Mouse (Mus musculus): ENCODE results near the gene Trp53tg5. TPM values are rescaled to one million over a fixed set of nuclear protein-coding genes. Genes with fewer than 3 reads are reported as not detected.

The Trp53tg5 gene
- polyA plus RNA-seq, 1 experiment from 2014 or later: not detected

GRCm38 (mm10) chr2:164454846-164455245 is 18.7 kb downstream of the Trp53tg5 start:
- Histone ChIP-seq H3K4me1 (peaks cover 33% of the 10 kb centered on the region), H3K4me3 (no peak overlapping the region), H3K27me3 (ENCODE audit: poor library complexity, severe bottlenecking) (peaks cover 3% of the 10 kb centered on the region; the same call in 1 of the 2 replicates), H3K9me3 (no peaks in the 10 kb centered on the region), H3K27ac (no peak overlapping the region), H3K36me3 (replicated peaks) (no peaks in the 10 kb centered on the region)
- 83% methylated on average over 10 of the region's 10 CpGs for WGBS
- DNase-seq (ENCODE audit: extremely low spot score, low spot score): no peak

GRCm38 (mm10) chr2:164453887-164454500 is 19.5 kb downstream of the Trp53tg5 start:
- H3K4me3 ChIP-seq: no peak overlapping the region
- 71% methylated on average over 7 of the region's 7 CpGs for WGBS

GRCm38 (mm10) chr2:164453047-164453757 is 20.3 kb downstream of the Trp53tg5 start:
- Histone ChIP-seq H3K4me1 (peaks cover 33% of the 10 kb centered on the region), H3K4me3 (no peak overlapping the region), H3K27ac (no peak overlapping the region), H3K27me3 (ENCODE audit: poor library complexity, severe bottlenecking) (peaks cover 3% of the 10 kb centered on the region; the same call in 1 of the 2 replicates), H3K9me3 (no peaks in the 10 kb centered on the region), H3K36me3 (replicated peaks) (no peaks in the 10 kb centered on the region)
- WGBS: 85% methylated on average over 14 of the region's 14 CpGs
- no peak for DNase-seq (ENCODE audit: extremely low spot score, low spot score)

More at GRCm38 (mm10) chr2:164453887-164454500, 19.5 kb downstream of the Trp53tg5 start:
- H3K27ac ChIP-seq: no peak overlapping the region
- no peak for DNase-seq (ENCODE audit: extremely low spot score, low spot score)
- H3K9me3 ChIP-seq: no peaks in the 10 kb centered on the region
- no peaks in the 10 kb centered on the region for H3K36me3 ChIP-seq (replicated peaks)
- peaks cover 3% of the 10 kb centered on the region; the same call in 1 of the 2 replicates for H3K27me3 ChIP-seq (ENCODE audit: poor library complexity, severe bottlenecking)
- peaks cover 33% of the 10 kb centered on the region for H3K4me1 ChIP-seq

- Histone ChIP-seq H3K27ac (no peak overlapping the region), H3K36me3 (replicated peaks) (no peaks in the 10 kb centered on the region), H3K27me3 (ENCODE audit: poor library complexity, severe bottlenecking) (peaks cover 3% of the 10 kb centered on the region; the same call in 1 of the 2 replicates), H3K9me3 (no peaks in the 10 kb centered on the region), H3K4me3 (no peak overlapping the region), H3K4me1 (peaks cover 24% of the 10 kb centered on the region)
- no peak for DNase-seq (ENCODE audit: extremely low spot score, low spot score)
- 51% methylated on average over 13 of the region's 13 CpGs for WGBS
Measured at GRCm38 (mm10) chr2:164452000-164452676, 21.4 kb downstream of the Trp53tg5 start.

- WGBS: 91% methylated on average over 14 of the region's 14 CpGs
Measured at GRCm38 (mm10) chr2:164449341-164450042, 24.0 kb downstream of the Trp53tg5 start.

GRCm38 (mm10) chr2:164448921-164449320 is 24.6 kb downstream of the Trp53tg5 start:
- peaks cover 10% of the 10 kb centered on the region for H3K4me1 ChIP-seq

More at GRCm38 (mm10) chr2:164449341-164450042, 24.0 kb downstream of the Trp53tg5 start:
- no peak for DNase-seq (ENCODE audit: extremely low spot score, low spot score)
- Histone ChIP-seq H3K27me3 (ENCODE audit: poor library complexity, severe bottlenecking) (peaks cover 5% of the 10 kb centered on the region; the same call in 1 of the 2 replicates), H3K4me1 (peaks cover 9% of the 10 kb centered on the region), H3K4me3 (no peak overlapping the region), H3K9me3 (no peaks in the 10 kb centered on the region), H3K27ac (no peak overlapping the region), H3K36me3 (replicated peaks) (no peaks in the 10 kb centered on the region)

GRCm38 (mm10) chr2:164448140-164448539 is 25.4 kb downstream of the Trp53tg5 start:
- WGBS: 86% methylated on average over 1 of the region's 1 CpGs
- Histone ChIP-seq H3K27ac (no peak overlapping the region), H3K4me1 (peaks cover 18% of the 10 kb centered on the region), H3K27me3 (ENCODE audit: poor library complexity, severe bottlenecking) (peaks cover 14% of the 10 kb centered on the region), H3K36me3 (replicated peaks) (no peaks in the 10 kb centered on the region), H3K4me3 (no peak overlapping the region), H3K9me3 (no peaks in the 10 kb centered on the region)
- DNase-seq (ENCODE audit: extremely low spot score, low spot score): no peak

More at GRCm38 (mm10) chr2:164448921-164449320, 24.6 kb downstream of the Trp53tg5 start:
- 87% methylated on average over 5 of the region's 5 CpGs for whole genome bisulfite sequencing
- Histone ChIP-seq H3K36me3 (replicated peaks) (no peaks in the 10 kb centered on the region), H3K27me3 (ENCODE audit: poor library complexity, severe bottlenecking) (peaks cover 7% of the 10 kb centered on the region), H3K27ac (no peak overlapping the region), H3K9me3 (no peaks in the 10 kb centered on the region), H3K4me3 (no peak overlapping the region)
- no peak for DNase-seq (ENCODE audit: extremely low spot score, low spot score)

- DNase-seq (ENCODE audit: extremely low spot score, low spot score): no peak
- H3K4me3 ChIP-seq: no peak overlapping the region
- H3K27me3 ChIP-seq (ENCODE audit: poor library complexity, severe bottlenecking): peaks cover 34% of the 10 kb centered on the region
- no peaks in the 10 kb centered on the region for H3K36me3 ChIP-seq (replicated peaks)
- H3K27ac ChIP-seq: no peak overlapping the region
- H3K4me1 ChIP-seq: peaks cover 30% of the 10 kb centered on the region
- H3K9me3 ChIP-seq: no peaks in the 10 kb centered on the region
- WGBS: 81% methylated on average over 3 of the region's 3 CpGs
Measured at GRCm38 (mm10) chr2:164446086-164446469, 27.4 kb downstream of the Trp53tg5 start.

- Histone ChIP-seq H3K4me1 (peaks cover 34% of the 10 kb centered on the region), H3K27me3 (ENCODE audit: poor library complexity, severe bottlenecking) (peaks cover 40% of the 10 kb centered on the region), H3K4me3 (no peak overlapping the region), H3K9me3 (no peaks in the 10 kb centered on the region), H3K27ac (no peak overlapping the region), H3K36me3 (replicated peaks) (no peaks in the 10 kb centered on the region)
- no peak for DNase-seq (ENCODE audit: extremely low spot score, low spot score)
- 84% methylated on average over 3 of the region's 3 CpGs for WGBS
Measured at GRCm38 (mm10) chr2:164445399-164446085, 28.0 kb downstream of the Trp53tg5 start.

- Histone ChIP-seq H3K4me1 (peaks cover 39% of the 10 kb centered on the region), H3K4me3 (no peak overlapping the region), H3K36me3 (replicated peaks) (no peaks in the 10 kb centered on the region; the same call in 1 of the 2 replicates), H3K9me3 (no peaks in the 10 kb centered on the region), H3K27ac (no peak overlapping the region), H3K27me3 (ENCODE audit: poor library complexity, severe bottlenecking) (peaks cover 45% of the 10 kb centered on the region)
- WGBS: 89% methylated on average over 2 of the region's 2 CpGs
- no peak for DNase-seq (ENCODE audit: extremely low spot score, low spot score)
Measured at GRCm38 (mm10) chr2:164444701-164445100, 28.8 kb downstream of the Trp53tg5 start.

GRCm38 (mm10) chr2:164443460-164444000 is 30.0 kb downstream of the Trp53tg5 start, which contains the start of gene Sdc4:
Sdc4 (minus strand) TSS chr2:164443887.
- H3K4me3 ChIP-seq: peak within 1 kb of the TSS; percentile 76
- H3K27ac ChIP-seq: peak within 1 kb of the TSS; percentile 88
- no peak for DNase-seq (ENCODE audit: extremely low spot score, low spot score)
- peaks cover 45% of the 10 kb centered on the region for H3K27me3 ChIP-seq (ENCODE audit: poor library complexity, severe bottlenecking)
- no peaks in the 10 kb centered on the region for H3K9me3 ChIP-seq
- 7% methylated on average over 18 of the region's 18 CpGs for WGBS
- peaks cover 43% of the 10 kb centered on the region for H3K4me1 ChIP-seq
- no peaks in the 10 kb centered on the region; the same call in 1 of the 2 replicates for H3K36me3 ChIP-seq (replicated peaks)
